Mouse (Mus musculus): ENCODE data around the gene Supt16.

Supt16 gene

DNA sequence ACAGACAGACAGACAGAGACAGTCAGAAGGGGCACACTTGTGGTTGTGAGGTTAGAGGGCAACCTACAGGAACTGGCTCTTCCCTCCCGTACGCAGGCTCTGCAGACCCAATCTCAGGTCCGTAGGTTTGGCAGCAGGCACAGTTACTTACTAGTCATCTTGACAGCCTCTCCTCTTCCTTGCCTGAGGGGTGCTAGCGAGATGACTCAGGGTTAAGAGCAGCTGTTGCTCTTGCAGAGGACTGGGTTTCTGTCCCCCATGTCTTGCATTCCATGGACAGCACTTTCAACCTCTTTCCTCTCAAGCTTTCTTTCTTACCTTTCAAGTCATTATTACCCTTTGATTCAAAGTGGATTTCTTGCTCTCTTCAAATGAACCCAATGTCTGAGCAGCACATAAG is 53.1 kb downstream of the Supt16 start:
- DNase-seq (ENCODE audit: low spot score): no peak

DNA sequence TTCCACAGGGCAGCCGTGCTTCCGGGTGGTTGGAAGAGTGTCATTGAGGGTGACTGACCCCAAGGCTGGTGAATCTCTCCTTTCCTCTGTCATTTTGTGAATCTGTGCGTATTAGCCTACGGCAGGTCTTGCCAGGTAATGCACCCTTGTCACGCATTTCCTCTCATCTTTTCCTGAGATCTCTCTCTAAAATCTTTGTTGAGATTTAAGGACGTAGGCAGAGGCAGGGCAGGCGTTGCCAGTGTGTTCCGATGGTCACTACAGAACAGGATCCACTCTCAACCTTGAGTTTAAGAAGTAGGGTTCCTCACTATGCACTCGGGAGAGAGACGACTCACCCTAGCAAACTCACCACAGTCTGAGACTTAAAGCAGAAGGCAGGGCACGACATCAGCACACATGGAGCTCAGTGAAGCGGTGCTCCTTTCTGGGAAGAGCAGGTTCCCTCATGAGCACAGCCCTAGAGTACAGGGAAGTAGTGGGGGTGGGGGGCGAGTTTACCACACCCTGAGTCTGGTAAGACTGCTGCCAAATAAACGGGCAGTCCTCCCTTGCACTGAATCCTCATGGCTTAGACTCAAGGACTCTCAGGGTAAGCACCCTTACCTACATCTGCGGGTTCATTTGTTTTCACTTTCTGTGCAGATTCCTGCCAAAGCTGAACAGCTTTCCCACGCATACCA is 55.6 kb downstream of the Supt16 start:
- no peak for DNase-seq (ENCODE audit: low spot score)

DNA sequence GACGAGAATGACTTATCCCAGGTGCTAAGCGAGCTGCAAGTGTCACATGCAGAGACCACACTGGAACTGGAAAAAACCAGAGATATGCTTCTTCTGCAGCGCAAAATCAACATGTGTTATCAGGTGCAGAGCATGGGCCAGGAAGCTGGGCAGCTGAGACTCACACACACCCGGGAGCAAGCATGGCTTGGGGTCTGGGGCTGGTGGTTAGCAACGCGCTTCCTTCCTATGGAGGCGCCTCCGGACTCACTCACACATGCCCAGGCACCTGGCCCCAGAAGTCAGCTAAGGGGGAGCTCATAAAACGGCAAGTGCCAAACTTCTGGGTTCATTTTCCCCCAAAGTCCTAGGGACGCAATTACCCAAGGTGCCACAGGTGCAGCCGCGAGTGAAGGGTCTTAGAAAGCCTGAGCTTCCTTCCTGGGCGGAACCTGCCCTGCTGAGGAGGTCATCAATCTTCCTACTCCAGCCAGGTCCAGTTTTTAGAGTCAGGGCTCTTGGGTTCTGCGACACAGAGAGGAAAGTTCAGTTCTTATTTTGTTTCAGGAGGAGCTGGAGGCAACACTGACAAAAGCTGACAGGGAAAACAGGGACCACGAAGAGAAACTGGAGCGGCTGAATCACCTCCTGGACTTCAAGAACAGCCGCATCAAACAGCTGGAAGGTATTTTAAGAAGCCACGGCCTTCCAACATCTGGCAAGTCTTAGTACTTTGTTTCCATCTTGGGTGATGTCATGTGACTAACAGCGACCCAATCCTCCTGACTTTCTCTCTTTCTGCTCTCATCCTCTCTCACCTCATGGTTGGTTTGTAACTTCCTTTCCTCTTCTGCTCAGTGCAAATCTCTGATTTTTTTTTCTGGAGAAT is 56.4 kb downstream of the Supt16 start:
- no peak for DNase-seq (ENCODE audit: low spot score)

DNA sequence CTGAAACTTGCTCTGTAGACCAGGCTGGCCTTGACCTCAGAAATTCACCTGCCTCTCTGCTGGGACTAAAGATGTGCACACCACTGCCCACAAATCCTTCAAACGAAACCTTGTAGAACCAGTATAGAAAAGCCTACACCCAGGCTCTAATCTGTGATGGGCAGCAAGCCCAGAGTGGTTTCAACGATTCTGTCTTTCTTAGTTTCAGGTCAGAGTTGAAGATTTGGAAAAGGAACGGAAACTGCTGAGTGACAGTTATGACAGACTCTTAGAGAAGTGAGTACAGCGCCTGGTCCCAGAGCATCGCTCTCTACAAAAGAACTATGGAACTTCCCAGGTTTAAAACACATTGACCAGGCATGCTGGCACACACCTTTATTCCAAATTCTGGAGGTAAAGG is 63.6 kb downstream of the Supt16 start:
- no peak for DNase-seq (ENCODE audit: low spot score)

DNA sequence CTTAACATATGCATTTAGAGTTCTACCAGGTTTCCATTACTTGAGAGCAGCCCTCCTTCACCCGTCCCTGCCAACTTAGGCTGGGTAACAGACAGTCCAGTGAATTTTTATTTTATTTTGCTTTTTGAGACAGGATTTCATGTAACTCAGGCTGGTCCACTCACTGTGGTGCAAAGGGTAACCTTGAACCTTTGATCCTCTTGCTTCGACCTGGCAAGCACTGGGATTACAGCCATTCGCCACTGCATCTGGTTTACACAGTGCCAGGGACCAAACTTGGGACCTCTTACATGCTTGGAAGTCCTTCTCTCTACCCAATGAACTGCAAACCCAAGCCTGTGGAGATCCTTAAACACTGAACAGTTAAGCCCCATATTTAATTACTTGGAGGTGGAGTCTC is 72.6 kb downstream of the Supt16 start:
- DNase-seq (ENCODE audit: low spot score): no peak

DNA sequence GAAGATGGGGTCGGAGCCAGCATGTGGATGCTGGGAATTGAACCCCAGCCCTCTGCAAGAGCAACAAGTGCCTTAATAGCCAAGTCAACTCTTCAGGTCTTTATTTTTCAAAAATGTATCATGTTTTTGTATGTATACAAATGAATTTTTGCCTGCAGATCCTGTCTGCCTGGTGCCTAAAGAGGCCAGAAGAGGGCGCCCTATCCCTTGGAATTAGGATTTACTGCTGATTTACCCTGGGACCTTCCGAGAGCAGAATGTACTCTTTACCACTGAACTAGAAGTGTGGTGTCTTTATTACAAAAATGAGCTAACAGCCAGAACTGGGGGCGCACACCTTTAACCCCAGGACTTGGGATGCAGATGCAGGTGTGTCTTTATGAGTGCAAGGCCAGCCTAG is 73.3 kb downstream of the Supt16 start:
- DNase-seq (ENCODE audit: low spot score): peak; percentile 25

DNA sequence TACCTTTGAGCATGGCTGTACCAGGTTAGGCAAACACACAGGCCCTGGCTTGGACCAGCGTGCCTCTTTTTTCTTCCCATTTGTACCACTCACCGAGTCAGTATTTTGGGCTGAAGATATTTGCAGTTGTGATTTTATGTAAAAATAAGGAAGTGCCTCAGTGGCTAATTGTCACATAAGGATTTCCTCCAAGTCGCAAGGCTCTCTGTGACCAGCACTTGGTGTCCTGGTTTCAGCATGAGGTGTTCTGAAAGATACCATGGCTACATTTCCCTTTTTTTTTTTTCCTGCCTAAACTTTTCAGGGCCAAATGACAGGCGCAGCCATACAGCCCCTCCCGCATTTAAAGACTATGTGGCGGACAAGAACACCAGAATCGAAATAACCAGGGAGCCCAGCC is 77.0 kb downstream of the Supt16 start:
- DNase-seq (ENCODE audit: low spot score): no peak

DNA sequence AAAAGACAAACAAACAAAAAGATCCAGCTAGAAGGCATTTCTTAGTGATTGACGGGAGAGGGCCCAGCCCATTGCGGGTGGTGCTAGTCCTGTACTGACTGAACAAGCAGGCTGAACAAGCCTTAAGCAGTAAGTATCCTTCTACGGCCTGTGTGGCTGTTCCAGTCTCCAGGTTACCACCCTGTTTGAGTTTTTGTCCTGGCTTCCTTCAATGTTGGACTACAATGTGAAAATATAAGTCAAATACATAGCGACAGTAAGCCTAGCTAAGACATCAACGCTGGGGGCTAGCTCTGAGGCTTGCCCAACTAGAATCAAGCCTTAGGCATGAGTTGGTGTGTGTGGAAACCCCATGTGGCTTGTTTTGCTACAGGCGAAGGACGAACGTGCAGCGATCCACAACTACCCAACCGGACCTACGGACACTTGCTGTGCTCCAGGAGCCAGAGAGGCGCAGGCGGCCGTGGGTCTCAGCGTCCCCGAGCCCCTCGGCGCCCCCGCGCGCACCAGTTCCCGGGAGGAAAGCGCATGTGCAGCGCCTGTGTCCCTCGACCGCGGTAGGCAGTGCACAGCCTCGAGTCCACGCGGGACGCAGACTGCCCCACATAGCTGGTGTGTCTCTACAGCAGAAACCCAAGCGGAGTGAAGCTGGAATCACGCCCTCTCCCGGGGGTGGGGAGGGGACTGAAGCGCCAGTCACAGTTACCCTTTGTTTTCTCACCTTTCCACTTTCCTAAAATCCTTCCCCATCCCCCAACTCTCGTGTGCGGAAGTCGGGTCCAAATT is 78.2 kb downstream of the Supt16 start:
- DNase-seq (ENCODE audit: low spot score): no peak

DNA sequence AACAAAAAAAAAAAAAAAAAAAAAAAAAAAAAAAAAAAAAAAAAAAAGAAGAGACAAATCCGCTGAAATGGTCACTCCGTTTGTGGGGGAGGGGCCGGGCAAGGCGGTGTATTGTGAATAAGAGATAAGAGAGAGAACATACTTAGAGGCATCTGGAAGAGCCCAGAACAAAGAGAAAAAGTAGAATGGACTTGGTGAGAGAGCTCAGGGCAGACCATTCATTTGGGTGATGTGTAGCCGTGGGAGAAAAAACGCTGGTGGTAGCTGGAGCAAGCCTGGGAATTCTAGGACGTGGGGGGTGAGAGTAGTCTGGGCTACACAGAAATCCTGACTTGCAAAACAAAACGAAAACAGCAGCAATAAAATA is 78.8 kb downstream of the Supt16 start:
- DNase-seq (ENCODE audit: low spot score): no peak

DNA sequence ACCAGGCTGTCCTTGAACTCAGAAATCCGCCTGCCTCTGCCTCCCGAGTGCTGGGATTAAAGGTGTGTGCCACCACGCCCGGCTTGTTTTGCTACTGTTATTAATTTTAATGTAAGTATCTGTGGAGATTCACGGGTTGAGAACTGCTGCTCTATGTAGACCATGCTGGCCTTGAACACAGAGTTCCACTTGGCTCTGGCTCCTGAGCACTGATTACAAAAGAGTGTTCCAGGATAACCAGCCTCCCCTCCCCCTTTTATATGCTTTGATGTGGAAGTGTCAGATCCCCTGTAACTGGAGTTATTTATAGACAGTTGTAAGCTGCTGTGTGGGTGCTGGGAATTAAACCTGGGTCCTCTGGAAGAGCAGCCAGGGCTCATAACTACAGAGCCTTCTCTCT is 80.0 kb downstream of the Supt16 start:
- DNase-seq (ENCODE audit: low spot score): no peak

DNA sequence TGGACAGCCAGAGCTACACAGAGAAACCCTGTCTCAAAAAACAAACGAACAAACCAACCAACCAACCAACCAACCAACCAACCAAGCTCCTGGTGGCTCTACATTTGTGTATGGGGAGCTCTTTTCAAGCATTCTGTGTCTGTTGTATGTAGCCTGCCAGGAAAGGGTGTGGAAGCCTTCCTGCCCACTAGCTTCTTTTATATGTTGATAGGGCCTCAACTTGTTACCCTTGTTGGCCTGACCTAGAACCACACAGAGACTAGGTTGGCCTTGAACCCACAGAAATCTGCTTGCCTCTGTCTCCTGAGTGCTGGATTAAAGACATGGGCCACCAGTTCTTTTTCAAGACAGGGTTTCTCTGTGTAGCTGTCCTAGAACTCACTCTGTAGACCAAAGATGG is 83.1 kb downstream of the Supt16 start:
- DNase-seq (ENCODE audit: low spot score): no peak
